Mouse (Mus musculus) layer of hippocampus, adult 2 months (tissue): Measurements from ENCODE around the gene Cyp2f2. TPM values are rescaled to one million over a fixed set of nuclear protein-coding genes. Genes with fewer than 3 reads are reported as not detected.

ENCODE experiments used
- DNase-seq, 2 experiments: peaks; one replicate each; pipeline ENCODE4 v3.0.0; 2022; ENCODE audit warnings: low spot score in 2 of 2
- H3K27ac ChIP-seq: fragments of 200-600 bp; 2 replicates; pipeline ENCODE4 v1.8.1; 2022
- H3K4me3 ChIP-seq: fragments of 200-600 bp; 2 replicates; pipeline ENCODE4 v1.8.1; 2022; ENCODE audit warnings: mild to moderate bottlenecking
- CTCF ChIP-seq: fragments of 200-600 bp; conservative IDR thresholded peaks from 2 replicates; pipeline ENCODE4 v1.8.1; 2022; ENCODE audit warnings: antibody characterized with exemption, mild to moderate bottlenecking, moderate library complexity
- microRNA-seq, 2 experiments: library from miRNA; unstranded; fragments of <30 nt; microRNA quantifications; one replicate each; pipeline ENCODE4 v1.2.0; 2021
- total RNA-seq, 2 experiments: library from RNA; stranded (reverse); gene quantifications; 2 replicates each; pipeline ENCODE4 v1.2.3; 2021

Cyp2f2 gene
- total RNA-seq, 2 experiments from 2014 or later: 0.41 TPM; not detected in 1

GRCm38 (mm10) chr7:27174896-27175295 lies 55.2 kb downstream of the Cyp2f2 start:
- no peak for DNase-seq
- Histone ChIP-seq H3K4me3 (no peak overlapping the region), H3K27ac (no peak overlapping the region)
- no peak for TF ChIP-seq CTCF

GRCm38 (mm10) chr7:27177942-27178323 lies 58.2 kb downstream of the Cyp2f2 start:
- TF ChIP-seq CTCF: no peak
- no peak for DNase-seq

DNA sequence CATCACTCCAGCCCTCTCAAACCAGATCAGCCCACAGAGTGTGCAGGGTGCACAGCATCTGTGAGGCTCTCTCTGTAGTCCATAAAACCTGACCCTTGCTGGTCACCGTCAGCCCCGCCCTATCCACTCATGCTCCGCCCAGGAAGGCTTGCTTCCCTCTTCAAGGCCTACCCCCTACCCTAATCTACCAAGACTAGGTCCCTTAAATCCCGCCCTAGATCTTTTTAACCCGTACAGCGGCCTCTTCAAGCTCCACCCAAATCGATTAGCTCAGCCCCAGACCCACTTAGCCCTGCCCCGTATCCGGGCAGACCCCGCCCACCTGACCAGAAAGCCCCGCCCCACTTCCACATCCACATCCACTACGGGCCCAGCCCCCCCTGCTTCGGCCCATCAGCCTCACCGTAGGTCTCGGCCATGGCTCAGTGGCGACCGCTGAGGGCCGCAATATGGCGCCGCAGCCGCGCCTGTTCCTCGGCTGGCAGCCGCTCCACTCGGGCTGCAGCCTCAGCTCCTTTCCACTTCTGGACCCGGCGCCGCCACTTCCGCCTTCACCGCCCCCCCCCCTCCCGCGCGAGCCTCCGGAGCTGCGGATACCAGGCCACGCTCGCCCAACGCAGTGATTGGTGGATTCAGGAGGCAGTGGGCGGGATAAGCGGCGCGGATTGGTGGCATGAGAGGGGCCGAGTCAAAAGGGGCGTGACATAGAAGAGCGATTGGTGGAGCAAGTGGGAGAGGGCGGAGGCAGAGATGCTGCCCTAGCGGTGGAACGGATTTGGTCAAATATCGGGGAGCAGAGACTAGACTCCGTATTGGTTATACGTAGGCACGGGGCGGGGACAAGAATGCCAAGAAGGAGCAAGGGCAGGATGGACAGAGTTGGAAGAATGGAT lies 58.9 kb downstream of the Cyp2f2 start, which contains the start of gene Rab4b:
Rab4b (minus strand) TSS at position 573 of the 893 bp plus-strand sequence.
- Histone ChIP-seq H3K4me3 (peak within 1 kb of the TSS; percentile 79), H3K27ac (peak within 1 kb of the TSS; percentile 92)
- DNase-seq: peak; percentile 99 to 100
- peak; percentile 79 for TF ChIP-seq CTCF

More at GRCm38 (mm10) chr7:27177942-27178323, 58.2 kb downstream of the Cyp2f2 start:
- H3K4me3 ChIP-seq: peak overlapping the region; percentile 79
- peak overlapping the region; percentile 92 for H3K27ac ChIP-seq

DNA sequence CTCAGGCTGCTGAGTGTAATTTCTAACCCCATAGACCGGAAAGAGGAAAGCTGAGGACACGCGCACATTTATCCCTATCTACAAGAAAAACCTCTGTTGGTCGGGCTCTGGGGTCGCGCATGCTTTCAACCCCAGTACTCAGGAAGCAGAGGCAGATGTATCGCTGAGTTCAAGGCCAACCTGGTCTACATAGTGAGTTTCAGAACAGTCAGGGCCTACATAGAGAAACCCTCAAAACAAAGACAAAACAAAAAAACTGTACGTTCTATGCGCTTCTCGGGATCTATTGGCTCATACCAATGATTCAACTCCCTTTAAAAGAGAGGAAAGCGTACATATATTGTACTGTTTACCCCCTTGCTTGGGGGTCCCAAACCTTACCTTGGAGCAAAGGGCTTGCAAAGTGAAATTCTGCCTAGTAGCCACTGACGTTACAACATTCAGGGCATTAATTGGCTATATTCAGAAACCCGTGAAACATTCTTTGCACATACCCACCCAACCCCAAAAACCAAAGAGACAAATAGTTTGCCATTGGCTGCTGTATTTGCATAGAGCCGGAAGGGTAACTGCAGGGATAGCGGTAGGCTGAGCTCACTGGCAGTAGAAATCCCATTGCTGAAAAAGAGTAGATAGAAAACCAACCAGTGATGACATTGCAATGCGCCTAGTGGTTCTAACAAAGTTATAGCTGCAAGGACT lies 59.7 kb downstream of the Cyp2f2 start:
- DNase-seq: no peak
- Histone ChIP-seq H3K27ac (peak overlapping the region; percentile 86), H3K4me3 (peak overlapping the region; percentile 79)
- no peak for TF ChIP-seq CTCF

DNA sequence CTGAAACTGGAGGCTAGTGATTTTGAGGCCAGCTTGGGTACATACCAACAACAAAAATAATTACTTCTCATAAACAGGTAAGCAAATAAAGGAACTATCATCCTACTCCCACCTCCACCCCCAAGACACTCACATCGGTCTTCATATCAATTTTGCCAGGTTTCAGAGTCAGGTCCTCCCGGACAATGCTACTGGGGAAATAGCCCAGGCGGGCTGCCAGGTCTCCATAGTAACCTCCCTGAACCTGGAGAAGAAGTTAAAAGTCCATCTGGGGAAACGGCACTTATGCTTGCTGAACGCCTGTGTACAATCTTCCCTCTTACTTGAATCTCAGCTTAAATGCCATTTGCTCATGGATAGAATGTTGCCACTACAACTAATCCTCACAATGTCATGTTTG lies 60.3 kb downstream of the Cyp2f2 start:
- TF ChIP-seq CTCF: no peak
- H3K27ac ChIP-seq: peak overlapping the region; percentile 86
- no peak for DNase-seq
- H3K4me3 ChIP-seq: no peak overlapping the region

- H3K4me3 ChIP-seq: no peak within 1 kb of the TSS
- peak within 1 kb of the TSS; percentile 86 for H3K27ac ChIP-seq
- DNase-seq: no peak
- TF ChIP-seq CTCF: no peak
Observed at GRCm38 (mm10) chr7:27180837-27181695, 61.4 kb downstream of the Cyp2f2 start, which contains the start of the genes Gm21983 and Mia. TSS of gene Gm21983 (minus strand) at chr7:27181086. TSS of gene Mia (minus strand) at chr7:27181157.

DNA sequence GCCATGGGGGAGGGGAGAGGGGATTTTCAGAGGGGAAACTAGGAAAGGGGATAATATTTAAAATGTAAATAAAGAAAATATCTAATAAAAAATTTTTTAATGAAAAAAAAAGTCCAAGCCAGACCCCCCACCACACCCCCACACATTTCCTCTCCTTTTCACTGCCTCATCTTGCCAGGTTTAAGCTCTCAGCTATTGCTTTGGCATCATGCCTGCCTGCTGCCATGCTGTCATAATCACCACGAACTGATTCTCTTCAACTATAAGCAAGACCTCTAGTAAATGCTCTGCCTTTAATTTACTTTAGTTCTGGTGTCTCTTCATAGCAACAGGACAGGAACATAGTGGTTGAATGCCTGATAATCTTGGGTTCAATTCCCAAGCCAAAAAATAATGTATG lies 62.8 kb downstream of the Cyp2f2 start:
- Histone ChIP-seq H3K27ac (no peak overlapping the region), H3K4me3 (no peak overlapping the region)
- TF ChIP-seq CTCF: no peak
- no peak for DNase-seq

Small RNA genes lying within 50 kb of the gene (microRNA-seq; reads per million reads assigned to microRNA genes)
- 0 to 0.55 reads per million in 2 experiments for gene Mir3101

Other genes with a start within 250 kb of the Cyp2f2 start
- not detected for gene Cyp2a22, start 180.5 kb upstream of the Cyp2f2 start, total RNA-seq
- not detected for gene Cyp2a12, start 90.8 kb upstream of the Cyp2f2 start, total RNA-seq
- gene Cyp2t4, start 33.8 kb downstream of the Cyp2f2 start, total RNA-seq: not detected
- gene Egln2, start 46.9 kb downstream of the Cyp2f2 start, total RNA-seq: 100 to 1,000 TPM in 1 of 2 experiments, 10 to 100 TPM in 1; 97.4 to 103 TPM
- 10 to 100 TPM; 97.4 to 98.8 TPM for gene Rab4b, start 59.0 kb downstream of the Cyp2f2 start, total RNA-seq
- not detected for gene Gm21983, start 61.2 kb downstream of the Cyp2f2 start, total RNA-seq
- 1 to 10 TPM; 2.2 to 2.7 TPM for gene Mia, start 61.2 kb downstream of the Cyp2f2 start, total RNA-seq
- 10 to 100 TPM; 19.5 to 21.7 TPM for gene BC024978, start 75.9 kb downstream of the Cyp2f2 start, total RNA-seq
- gene Snrpa, start 76.4 kb downstream of the Cyp2f2 start, total RNA-seq: 10 to 100 TPM; 84.8 to 91.0 TPM
- gene Itpkc, start 108.8 kb downstream of the Cyp2f2 start, total RNA-seq: 1 to 10 TPM; 8.5 to 9.1 TPM
- gene Coq8b, start 113.1 kb downstream of the Cyp2f2 start, total RNA-seq: 10 to 100 TPM; 36.1 to 37.9 TPM
- gene Numbl, start 138.5 kb downstream of the Cyp2f2 start, total RNA-seq: 100 to 1,000 TPM; 135 to 148 TPM
- 10 to 100 TPM; 54.5 to 54.8 TPM for gene Ltbp4, start 217.8 kb downstream of the Cyp2f2 start, total RNA-seq
- 10 to 100 TPM; 29.4 to 42.9 TPM for gene Shkbp1, start 236.1 kb downstream of the Cyp2f2 start, total RNA-seq
- gene Gm20479, start 237.5 kb downstream of the Cyp2f2 start, total RNA-seq: not detected